Mouse (Mus musculus): ENCODE results near the gene Efcab12.

Efcab12 gene

DNA sequence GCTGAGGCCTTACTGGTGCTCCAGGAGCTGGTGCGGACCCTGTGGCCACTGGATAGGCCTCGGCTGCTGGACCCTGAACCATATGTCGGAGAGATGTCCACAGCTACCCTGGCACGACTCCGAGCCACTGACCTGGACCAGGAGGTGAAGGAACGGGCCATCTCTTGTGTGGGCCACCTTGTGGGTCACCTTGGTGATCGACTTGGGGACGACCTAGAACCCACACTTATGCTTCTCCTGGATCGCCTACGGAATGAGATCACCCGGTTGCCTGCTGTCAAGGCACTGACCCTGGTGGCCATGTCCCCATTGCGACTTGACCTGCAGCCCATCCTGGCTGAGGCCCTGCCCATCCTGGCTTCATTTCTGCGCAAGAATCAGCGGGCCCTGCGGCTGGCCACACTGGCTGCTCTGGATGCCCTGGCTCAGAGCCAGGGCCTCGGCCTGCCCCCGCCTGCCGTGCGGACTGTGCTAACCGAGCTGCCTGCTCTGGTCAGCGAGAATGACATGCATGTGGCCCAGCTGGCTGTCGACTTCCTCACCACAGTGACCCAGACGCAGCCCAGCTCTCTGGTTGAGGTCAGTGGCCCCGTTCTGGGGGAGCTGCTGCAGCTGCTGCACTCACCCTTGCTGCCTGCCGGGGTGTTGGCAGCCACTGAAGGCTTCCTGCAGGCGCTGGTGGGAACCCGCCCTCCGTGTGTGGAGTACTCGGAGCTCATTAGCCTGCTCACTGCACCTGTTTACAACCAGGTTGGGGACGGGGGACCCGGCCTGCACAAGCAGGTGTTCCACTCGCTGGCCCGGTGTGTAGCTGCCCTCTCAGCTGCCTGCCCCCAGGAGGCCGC lies 46.1 kb downstream of the Efcab12 start:
- no peak for DNase-seq (ENCODE audit: low spot score)

- DNase-seq (ENCODE audit: low spot score): no peak
These were observed 47.2 kb downstream of the Efcab12 start for GRCm38 (mm10) chr6:115791016-115791415.

GRCm38 (mm10) chr6:115782781-115783180 lies 55.4 kb downstream of the Efcab12 start:
- no peak for DNase-seq (ENCODE audit: low spot score)

GRCm38 (mm10) chr6:115776363-115776762 lies 61.8 kb downstream of the Efcab12 start:
- DNase-seq (ENCODE audit: low spot score): no peak

DNA sequence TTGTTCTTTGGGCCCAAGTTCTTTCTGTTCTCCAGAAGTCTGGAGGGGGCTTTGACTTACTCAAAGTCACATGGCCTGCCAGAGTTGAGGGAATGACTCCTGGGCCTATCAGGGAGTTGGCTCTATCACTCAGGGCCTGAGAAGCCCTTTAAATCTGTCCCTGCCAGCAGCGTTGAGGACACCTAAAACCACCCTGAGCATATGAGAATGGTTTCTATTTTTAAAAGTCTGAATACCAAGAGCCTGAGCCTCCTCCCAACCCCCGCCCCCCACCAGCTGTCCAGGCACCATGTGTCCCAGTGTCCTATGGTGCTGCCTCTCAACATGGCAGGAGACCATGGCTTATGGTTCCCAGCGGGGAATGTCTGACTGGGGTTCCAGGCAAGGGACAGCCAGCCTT lies 62.4 kb downstream of the Efcab12 start:
- DNase-seq (ENCODE audit: low spot score): no peak

GRCm38 (mm10) chr6:115774501-115774921 lies 63.7 kb downstream of the Efcab12 start, which contains the start of gene Cand2:
Cand2 (plus strand) TSS chr6:115774538.
- peak; percentile 63 for DNase-seq (ENCODE audit: low spot score)

- peak; percentile 42 for DNase-seq (ENCODE audit: low spot score)
These were observed 64.2 kb downstream of the Efcab12 start for GRCm38 (mm10) chr6:115773966-115774413.

DNA sequence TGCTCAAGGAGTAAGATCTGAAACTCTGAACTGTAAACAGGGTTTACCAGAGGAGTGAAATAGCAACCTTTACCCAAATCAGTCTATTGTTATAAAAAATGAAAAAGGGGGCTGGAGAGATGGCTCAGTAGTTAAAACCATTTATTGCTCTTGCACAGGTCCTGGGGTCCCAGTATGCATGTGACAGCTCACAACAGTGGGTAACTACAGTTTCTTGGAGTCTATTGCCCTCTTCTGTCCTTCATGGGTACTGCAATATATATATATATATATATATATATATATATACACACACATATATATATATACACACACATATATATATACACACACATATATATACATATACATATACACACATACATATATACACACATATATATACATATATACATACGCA lies 65.6 kb downstream of the Efcab12 start:
- no peak for DNase-seq (ENCODE audit: low spot score)

DNA sequence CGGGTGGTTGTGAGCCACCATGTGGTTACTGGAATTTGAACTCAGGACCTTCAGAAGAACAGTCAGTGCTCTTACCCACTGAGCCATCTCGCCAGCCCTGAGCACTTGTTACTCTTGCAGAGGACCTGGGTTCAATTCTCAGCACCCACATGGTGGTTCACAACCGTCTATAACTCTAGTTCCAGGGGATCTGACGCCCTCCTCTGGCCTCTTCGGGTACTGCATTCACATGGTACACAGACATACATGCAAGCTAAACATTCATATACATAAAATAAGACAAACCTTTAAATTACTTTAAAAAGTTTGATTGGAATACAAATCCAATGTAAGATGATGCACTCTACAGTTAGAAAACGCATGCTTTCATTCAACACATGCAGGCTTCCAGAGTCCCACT lies 66.0 kb downstream of the Efcab12 start:
- peak; percentile 60 for DNase-seq (ENCODE audit: low spot score)

- no peak for DNase-seq (ENCODE audit: low spot score)
These were observed 67.4 kb downstream of the Efcab12 start for GRCm38 (mm10) chr6:115770852-115771251.

GRCm38 (mm10) chr6:115770059-115770670 lies 68.0 kb downstream of the Efcab12 start:
- no peak for DNase-seq (ENCODE audit: low spot score)

DNA sequence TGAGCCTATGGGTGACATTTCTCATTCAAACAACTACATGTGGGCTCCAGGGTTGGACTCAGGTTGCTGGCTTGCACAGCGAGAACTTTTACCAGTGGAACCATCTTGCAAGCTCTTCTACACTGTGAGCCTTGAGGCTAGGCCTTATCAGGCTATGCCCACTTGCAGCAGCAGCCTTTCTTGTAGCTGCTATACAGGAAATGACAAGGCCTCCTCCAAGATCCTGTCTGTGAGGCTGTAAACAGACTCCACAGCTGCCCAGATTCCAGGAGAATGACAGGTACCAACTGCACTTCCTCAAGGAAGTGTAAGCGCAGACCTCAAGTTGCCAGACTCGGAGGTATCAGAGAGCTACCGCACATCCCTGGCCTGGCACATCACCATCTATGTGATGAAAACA lies 70.0 kb downstream of the Efcab12 start:
- no peak for DNase-seq (ENCODE audit: low spot score)

DNA sequence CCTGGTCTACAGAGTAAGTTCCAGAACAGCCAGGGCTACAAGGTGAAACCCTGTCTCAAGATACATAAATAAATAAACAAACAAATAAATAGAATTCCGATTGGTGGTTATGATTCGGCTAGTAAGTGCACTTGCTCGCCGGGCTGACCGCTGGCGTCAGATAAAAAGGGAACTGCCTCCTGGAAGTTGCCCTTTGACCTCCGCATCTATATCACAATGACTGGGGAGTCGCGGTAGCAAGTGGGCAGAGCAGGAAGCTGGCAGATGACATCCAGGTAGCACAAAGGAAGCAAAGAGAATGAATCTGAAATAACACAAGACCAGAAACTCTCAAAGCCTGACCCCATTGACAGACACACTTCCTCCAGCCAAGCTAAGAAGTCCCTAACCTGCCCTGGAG lies 70.9 kb downstream of the Efcab12 start:
- DNase-seq (ENCODE audit: low spot score): no peak

GRCm38 (mm10) chr6:115764179-115764578 lies 74.0 kb downstream of the Efcab12 start:
- DNase-seq (ENCODE audit: low spot score): peak; percentile 27

DNA sequence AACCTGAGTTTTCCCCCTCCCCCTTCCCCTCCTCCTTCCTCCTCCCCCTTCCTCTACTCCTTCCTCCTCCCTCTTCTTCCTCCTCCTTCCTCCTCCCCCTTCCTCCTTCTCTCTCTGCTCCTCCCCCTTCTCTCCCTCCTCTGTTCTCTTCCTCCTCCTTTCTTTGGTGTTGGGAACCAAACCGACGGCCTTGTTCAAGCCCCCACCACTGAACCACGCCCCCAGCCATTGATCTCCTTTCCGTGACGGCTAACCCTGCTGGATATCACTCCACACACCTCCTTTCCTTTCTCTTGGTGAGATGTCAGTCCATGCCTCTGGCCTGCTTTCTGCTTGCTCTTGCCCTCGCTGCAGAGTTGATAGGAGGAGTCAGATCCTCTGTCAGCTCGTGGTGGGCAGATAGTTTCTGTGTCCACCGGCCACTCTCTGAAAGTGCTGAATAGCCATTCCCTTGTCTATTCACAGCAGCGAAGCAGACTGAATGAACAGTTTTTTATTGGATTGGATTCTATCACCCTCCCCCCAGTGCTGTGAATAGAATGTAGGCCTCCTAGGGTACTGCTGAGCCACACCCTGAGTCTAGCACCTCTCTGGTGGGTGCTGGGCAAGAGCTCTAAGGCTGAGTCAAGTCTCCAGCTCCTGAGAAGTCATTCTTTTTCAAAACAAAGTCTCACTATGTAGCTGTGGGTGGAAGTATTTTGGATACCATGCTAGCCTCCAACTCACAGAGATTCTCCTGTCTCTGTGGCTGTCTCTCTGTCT lies 76.0 kb downstream of the Efcab12 start, which contains the start of gene Tmem40:
Tmem40 (minus strand) TSS at position 416 of the 762 bp plus-strand sequence.
- no peak for DNase-seq (ENCODE audit: low spot score)

DNA sequence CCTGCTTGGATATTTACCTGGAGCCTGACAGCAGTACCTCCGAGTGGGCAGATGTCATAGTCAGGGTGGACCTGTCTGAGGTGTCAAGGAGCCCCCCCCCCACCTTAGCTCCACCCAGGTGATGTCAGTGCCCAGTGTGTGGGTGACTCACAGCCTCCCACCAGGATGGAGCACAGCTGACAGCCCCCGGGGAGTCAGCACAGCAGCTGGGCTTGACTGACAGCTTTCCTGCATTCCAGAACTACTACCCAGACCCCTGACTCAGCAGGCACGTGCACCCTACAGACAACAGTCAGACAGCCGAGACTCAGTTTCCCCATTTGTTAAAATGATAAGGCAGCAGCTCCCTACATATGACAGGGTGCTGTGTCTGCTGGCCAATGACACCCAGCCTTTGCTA lies 77.2 kb downstream of the Efcab12 start:
- DNase-seq (ENCODE audit: low spot score): no peak
